Mouse (Mus musculus) midbrain, embryonic 12.5 days (tissue): ENCODE results near the gene Taf8. TPM values are rescaled to one million over a fixed set of nuclear protein-coding genes. Genes with fewer than 3 reads are reported as not detected.

Experiments
- ATAC-seq: fragments of 200-750 bp; cut with Nextera tagmentation; 2 replicates; pipeline ENCODE4 v1.8.0; 2017; ENCODE audit warnings: low read depth, moderate TSS enrichment, moderate library complexity; ENCODE audit not compliant: low FRiP score
- H3K27ac ChIP-seq: fragments of 300-500 bp; sonication (generic); replicated peaks from 2 replicates; pipeline ENCODE4 v1.5.1; 2016; ENCODE audit warnings: mild to moderate bottlenecking
- H3K27me3 ChIP-seq: fragments of 300-500 bp; sonication (generic); 2 replicates; pipeline ENCODE4 v1.6.1; 2016; ENCODE audit warnings: mild to moderate bottlenecking
- H3K36me3 ChIP-seq: fragments of 300-500 bp; sonication (generic); 2 replicates; pipeline ENCODE4 v1.6.1; 2016
- H3K4me1 ChIP-seq: fragments of 300-500 bp; sonication (generic); 2 replicates; pipeline ENCODE4 v1.6.1; 2016
- H3K4me2 ChIP-seq: fragments of 300-500 bp; sonication (generic); replicated peaks from 2 replicates; pipeline ENCODE4 v1.6.1; 2016; ENCODE audit warnings: mild to moderate bottlenecking, moderate library complexity
- H3K4me3 ChIP-seq: fragments of 300-500 bp; sonication (generic); 2 replicates; pipeline ENCODE4 v1.5.1; 2016; ENCODE audit warnings: mild to moderate bottlenecking
- H3K9ac ChIP-seq: fragments of 300-500 bp; sonication (generic); replicated peaks from 2 replicates; pipeline ENCODE4 v1.6.1; 2016; ENCODE audit warnings: mild to moderate bottlenecking, moderate library complexity
- H3K9me3 ChIP-seq: fragments of 300-500 bp; sonication (generic); 2 replicates; pipeline ENCODE4 v1.6.1; 2016; ENCODE audit warnings: mild to moderate bottlenecking
- WGBS: fragments of 180-500 bp; shearing (Covaris S2); methylation state at CpG from one replicate; pipeline ENCODE4 v1.1.7; 2016; 5-methylcytosine and 5-hydroxymethylcytosine counted together
- polyA plus RNA-seq: library from polyadenylated mRNA; unstranded; fragments of >200 nt; fragmentation: Nextera tagmentation; extraction: Ambion mirVana; gene quantifications from 2 replicates; pipeline ENCODE4 v1.2.1, GENCODE M21; 2016

The Taf8 gene
- polyA plus RNA-seq, 1 experiment from 2014 or later = 32.2 TPM

DNA sequence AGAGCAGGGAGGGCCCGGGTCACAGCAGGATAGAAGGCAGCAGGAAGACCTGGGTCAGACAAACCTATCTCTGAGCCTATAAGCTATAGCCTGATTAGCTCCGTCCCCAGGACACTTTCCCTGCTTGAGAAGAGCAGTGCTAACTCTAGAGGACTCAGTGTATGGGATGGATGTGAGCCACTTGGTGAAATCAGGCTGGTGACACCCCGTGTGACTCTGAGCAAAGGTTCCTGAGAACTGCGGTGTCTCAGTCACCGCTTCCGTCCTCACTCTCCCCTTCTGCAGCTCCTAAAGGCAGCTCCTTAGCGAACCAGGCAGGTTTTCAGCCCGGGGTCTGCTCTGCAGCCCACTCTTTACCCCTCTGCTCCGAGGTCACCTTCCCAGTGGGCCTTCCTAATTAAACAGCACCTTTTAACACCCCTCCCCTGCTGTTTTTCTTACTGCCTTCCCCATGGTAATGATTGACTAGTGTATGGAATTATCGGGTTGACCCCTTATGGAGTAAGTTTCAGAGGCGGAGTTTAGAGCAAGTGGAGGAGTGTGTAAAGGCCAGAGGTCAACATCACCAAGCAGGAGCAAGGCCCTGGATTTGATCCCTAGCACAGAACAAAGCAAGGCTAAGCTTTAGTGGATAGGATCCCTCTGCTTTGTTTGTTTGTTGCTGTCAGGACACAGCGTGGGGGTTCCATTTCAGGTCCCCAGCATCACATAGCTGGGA lies 37.7 kb downstream of the Taf8 start:
- ATAC-seq = no peak
- no peak overlapping the region for H3K27ac ChIP-seq
- H3K4me3 ChIP-seq = no peak overlapping the region
- peaks cover 12% of the 10 kb centered on the region; the same call in 1 of the 2 replicates for H3K4me1 ChIP-seq
- no peak overlapping the region for H3K9ac ChIP-seq
- H3K9me3 ChIP-seq = no peaks in the 10 kb centered on the region
- no peaks in the 10 kb centered on the region for H3K36me3 ChIP-seq
- H3K27me3 ChIP-seq = peaks cover 64% of the 10 kb centered on the region
- H3K4me2 ChIP-seq = no peak overlapping the region
- WGBS = 50% methylated on average over 12 of the region's 12 CpGs

DNA sequence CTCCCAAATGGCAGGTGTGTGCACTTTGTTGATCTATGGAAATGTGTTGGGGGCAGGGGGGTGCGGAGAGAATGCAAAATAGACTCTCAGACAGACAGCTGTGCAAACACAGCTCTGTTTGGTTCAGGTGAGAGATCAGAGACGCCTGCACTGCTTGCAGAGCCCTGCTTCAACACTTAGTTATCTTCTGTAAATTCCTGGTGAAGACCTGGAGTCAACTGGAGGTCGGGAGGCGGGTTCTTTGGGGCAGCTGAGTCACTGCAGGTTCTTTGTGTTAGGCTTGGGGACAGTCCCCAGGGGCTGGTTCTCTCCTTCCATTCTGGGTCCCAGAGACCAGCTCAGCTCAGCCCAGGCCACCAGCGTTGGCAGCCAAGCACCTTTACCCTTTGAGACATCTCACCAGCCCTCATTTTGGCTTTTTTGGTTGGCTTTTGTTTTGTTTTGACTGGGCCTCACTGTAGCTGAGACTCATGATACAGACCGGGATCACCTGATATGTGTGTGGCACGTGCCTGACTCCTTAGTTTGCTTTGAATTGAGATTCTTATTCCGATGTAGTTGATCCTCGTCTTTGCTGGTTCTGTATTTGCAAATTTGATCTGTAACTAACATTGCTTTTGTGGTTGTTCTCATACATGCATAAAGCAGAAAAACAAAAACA lies 39.2 kb downstream of the Taf8 start:
- Histone ChIP-seq H3K27me3 (peaks cover 49% of the 10 kb centered on the region), H3K9ac (no peak overlapping the region), H3K4me2 (no peak overlapping the region), H3K4me3 (no peak overlapping the region), H3K4me1 (peaks cover 6% of the 10 kb centered on the region; the same call in 1 of the 2 replicates), H3K27ac (no peak overlapping the region), H3K9me3 (no peaks in the 10 kb centered on the region), H3K36me3 (no peaks in the 10 kb centered on the region)
- WGBS = 57% methylated on average over 9 of the region's 9 CpGs
- no peak for ATAC-seq

DNA sequence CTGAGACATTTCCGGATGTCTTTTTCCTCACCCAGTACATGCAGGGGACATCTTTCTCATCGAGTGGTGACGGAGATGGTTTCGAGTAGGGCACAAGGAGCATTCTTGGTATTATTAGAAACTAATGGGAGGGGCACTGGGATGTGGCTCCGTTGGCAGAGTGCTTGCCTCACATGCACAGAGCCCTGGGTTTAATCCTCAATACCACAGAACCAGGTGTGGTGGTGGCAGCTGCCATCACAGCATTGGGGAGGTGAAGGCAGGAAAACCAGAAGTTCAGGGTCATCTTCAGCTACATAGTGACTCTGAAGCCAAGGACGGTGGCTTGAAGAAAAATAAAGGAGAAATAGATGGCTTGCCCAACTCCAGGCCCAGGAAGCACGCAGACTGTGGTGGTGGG lies 39.9 kb downstream of the Taf8 start:
- ATAC-seq = no peak
- Histone ChIP-seq H3K9me3 (no peaks in the 10 kb centered on the region), H3K4me1 (peaks cover 6% of the 10 kb centered on the region; the same call in 1 of the 2 replicates), H3K27ac (no peak overlapping the region), H3K4me3 (no peak overlapping the region), H3K27me3 (peaks cover 42% of the 10 kb centered on the region), H3K9ac (no peak overlapping the region), H3K36me3 (no peaks in the 10 kb centered on the region), H3K4me2 (no peak overlapping the region)
- WGBS = 82% methylated on average over 7 of the region's 7 CpGs

DNA sequence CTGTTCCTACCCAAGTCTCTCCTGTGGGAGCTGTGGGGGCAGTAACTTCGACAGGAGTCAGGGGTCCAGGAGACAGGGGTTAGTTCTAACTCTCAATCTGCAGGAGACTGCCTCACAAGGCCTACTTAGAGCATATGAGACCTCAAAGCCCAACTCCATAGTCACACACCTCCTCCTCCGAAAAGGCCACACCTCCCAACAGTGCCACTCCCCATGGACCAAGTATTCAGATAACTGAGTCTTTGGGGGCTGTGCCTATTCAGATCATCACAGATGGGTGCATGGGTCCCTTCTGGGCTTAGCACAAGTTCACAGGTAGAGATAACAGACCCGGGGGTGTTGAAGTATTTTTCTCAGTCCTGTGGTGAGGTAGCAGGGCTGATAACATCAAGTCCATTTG lies 40.4 kb downstream of the Taf8 start:
- Histone ChIP-seq H3K4me2 (no peak overlapping the region), H3K27me3 (peaks cover 37% of the 10 kb centered on the region), H3K4me1 (peaks cover 6% of the 10 kb centered on the region; the same call in 1 of the 2 replicates), H3K4me3 (no peak overlapping the region), H3K27ac (no peak overlapping the region), H3K9ac (no peak overlapping the region), H3K9me3 (no peaks in the 10 kb centered on the region), H3K36me3 (no peaks in the 10 kb centered on the region)
- 85% methylated on average over 3 of the region's 3 CpGs for WGBS
- ATAC-seq = no peak

DNA sequence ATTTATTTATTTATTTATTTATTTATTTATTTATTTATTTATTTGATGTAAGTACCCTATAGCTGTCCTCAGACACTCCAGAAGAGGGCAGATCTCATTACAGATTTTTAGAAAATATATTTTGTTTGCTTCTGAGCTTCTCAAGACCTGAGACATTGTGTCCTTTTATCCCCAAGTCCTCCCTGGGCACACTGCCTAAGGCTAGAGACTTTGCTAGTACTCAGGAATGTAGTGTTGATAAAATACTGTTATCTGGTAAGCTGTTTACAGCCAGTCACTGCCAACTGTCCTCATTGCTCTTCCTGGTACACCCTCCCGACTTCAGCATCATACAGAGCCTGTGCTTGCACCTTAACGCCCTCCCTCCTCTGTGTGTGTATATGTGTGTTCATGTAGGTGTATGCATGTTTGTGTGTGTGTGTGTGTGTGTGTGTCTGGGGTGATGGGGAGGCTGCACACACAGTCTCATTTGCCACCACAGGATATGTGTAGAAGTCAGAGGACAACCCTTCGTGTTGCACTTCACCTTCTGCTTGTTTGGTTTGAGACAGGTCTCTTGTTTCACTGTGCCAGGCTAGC lies 42.7 kb downstream of the Taf8 start:
- no peaks in the 10 kb centered on the region for H3K4me1 ChIP-seq
- no peaks in the 10 kb centered on the region for H3K36me3 ChIP-seq
- no peak overlapping the region for H3K27ac ChIP-seq
- H3K4me2 ChIP-seq = no peak overlapping the region
- H3K9ac ChIP-seq = no peak overlapping the region
- no peaks in the 10 kb centered on the region for H3K9me3 ChIP-seq
- H3K27me3 ChIP-seq = peaks cover 14% of the 10 kb centered on the region
- no peak for ATAC-seq
- H3K4me3 ChIP-seq = no peak overlapping the region
- 73% methylated on average over 3 of the region's 3 CpGs for WGBS

DNA sequence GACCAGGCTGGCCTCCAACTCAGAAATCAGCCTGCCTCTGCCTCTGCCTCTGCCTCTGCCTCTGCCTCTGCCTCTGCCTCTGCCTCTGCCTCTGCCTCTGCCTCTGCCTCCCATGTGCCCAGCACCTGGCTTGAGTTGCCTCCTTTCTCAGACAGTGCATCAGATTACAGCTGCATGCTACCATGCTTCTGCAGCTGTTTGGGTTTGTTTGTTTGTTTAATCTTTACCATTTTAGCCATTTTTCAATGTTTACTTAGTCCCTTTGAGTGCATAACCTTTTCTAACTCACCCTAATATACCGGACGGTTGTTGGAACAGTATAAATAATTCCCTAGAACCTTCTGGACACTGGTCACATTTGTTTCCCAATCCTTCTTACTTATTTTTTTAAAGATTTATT lies 43.2 kb downstream of the Taf8 start:
- ATAC-seq = no peak
- 93% methylated on average over 2 of the region's 2 CpGs for WGBS

DNA sequence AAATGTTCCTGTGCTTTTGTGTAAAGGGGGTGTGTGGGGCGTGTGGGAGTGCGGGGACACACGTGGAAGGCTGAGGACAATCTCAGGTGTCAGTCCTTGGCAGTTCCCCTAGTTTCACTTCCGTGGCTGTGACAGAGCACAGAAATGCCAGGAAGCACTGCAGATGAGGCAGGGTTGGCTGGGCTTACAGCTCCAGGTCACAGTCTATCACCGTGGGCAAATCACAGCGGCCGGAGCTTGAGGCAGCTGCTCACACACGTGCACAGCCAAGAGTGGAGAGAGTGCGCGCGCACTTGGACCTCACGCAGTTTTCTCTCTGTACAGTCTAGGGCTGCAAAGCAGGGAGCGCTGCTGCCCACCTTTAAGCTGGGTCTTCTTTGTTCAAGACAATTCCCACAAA lies 43.8 kb downstream of the Taf8 start:
- 83% methylated on average over 13 of the region's 13 CpGs for WGBS
- Histone ChIP-seq H3K27me3 (peaks cover 5% of the 10 kb centered on the region), H3K9me3 (no peaks in the 10 kb centered on the region), H3K4me2 (no peak overlapping the region), H3K36me3 (no peaks in the 10 kb centered on the region), H3K4me3 (no peak overlapping the region), H3K9ac (no peak overlapping the region), H3K27ac (no peak overlapping the region), H3K4me1 (no peaks in the 10 kb centered on the region)
- no peak for ATAC-seq

More for the DNA sequence above, 43.2 kb downstream of the Taf8 start:
- H3K36me3 ChIP-seq = no peaks in the 10 kb centered on the region
- no peak overlapping the region for H3K9ac ChIP-seq
- H3K27ac ChIP-seq = no peak overlapping the region
- no peak overlapping the region for H3K4me2 ChIP-seq
- no peaks in the 10 kb centered on the region for H3K4me1 ChIP-seq
- H3K27me3 ChIP-seq = peaks cover 10% of the 10 kb centered on the region
- H3K4me3 ChIP-seq = no peak overlapping the region
- no peaks in the 10 kb centered on the region for H3K9me3 ChIP-seq

DNA sequence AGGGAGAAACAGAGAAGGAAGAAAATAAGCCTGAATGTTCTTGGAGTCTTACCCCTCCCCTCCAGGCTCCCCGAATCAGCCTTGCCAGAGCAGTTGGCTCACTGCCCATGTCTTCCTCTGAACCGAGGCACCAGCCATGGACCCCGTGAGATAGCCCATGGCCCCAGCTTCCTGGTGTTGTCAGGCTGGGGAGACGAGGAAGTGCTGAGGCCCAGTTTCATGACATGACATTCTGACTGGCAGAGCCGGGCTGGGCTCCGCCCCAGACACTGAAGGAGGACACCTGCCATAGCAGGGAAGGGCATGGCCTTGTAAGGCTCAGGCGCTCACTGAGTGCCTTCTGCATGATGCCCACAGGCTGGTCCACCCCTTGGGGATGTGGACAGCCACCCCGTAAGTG lies 47.4 kb downstream of the Taf8 start:
- Histone ChIP-seq H3K36me3 (no peaks in the 10 kb centered on the region), H3K27ac (no peak overlapping the region), H3K4me3 (no peak overlapping the region), H3K9ac (no peak overlapping the region), H3K4me2 (no peak overlapping the region), H3K4me1 (no peaks in the 10 kb centered on the region), H3K9me3 (no peaks in the 10 kb centered on the region), H3K27me3 (no peaks in the 10 kb centered on the region)
- 76% methylated on average over 8 of the region's 8 CpGs for whole genome bisulfite sequencing
- ATAC-seq = no peak

DNA sequence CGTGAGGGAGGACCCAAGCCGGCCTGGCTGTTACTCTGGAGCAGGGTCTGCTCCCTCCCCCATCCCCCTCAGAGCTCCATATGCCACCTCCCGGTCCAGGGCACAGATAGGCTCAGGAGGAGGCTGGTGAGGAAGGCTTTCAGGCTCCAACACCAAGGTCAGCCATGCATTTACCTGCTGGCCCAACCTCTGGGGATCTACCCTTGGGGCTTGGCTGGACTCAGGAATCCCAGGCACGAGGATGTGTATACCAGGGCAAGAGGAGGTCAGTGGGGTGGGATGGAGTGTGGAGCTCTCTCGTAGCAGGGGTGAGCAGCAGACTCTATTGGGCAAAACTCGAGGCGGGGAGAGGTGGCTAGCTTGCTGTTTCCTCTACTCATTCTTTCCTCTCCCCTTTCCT lies 49.2 kb downstream of the Taf8 start:
- WGBS = 57% methylated on average over 7 of the region's 7 CpGs
- H3K4me2 ChIP-seq = no peak overlapping the region
- no peaks in the 10 kb centered on the region for H3K4me1 ChIP-seq
- no peak overlapping the region for H3K27ac ChIP-seq
- H3K27me3 ChIP-seq = no peaks in the 10 kb centered on the region
- H3K9ac ChIP-seq = no peak overlapping the region
- no peaks in the 10 kb centered on the region for H3K9me3 ChIP-seq
- no peak for ATAC-seq
- no peak overlapping the region for H3K4me3 ChIP-seq
- H3K36me3 ChIP-seq = no peaks in the 10 kb centered on the region

DNA sequence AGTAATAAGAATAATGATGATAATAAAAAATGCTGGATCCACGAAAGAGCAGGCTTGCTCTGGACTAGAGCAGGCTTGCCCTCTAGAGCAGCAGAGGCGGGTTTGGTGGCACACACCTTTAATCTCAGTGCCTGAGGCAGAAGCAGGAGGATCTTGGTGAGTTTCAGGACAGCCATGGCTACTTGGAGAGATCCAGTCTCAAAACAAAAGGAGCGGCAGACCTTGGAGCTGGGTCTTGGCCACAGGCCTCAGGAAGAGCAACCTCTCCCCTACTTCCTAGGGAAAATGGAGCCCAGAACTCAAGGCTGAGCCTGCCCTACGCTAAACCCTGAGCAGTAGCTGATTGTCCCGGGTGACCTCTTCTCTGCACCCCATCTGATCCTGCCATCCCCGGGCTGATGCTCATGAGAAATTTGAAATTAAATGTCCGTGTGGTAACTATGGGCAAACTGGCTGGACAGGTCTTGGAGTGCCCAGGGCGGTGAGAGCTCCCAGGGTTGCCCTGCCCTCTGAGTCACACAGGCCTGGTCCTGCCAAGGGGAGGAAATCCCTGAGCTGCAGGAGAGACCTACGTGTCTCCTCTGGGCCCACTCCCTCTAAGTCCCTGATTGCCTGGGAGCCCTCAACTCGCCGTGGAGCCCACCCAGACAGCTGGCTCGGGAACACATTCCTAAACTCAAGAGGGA lies 51.1 kb downstream of the Taf8 start:
- H3K27me3 ChIP-seq = no peaks in the 10 kb centered on the region
- WGBS = 77% methylated on average over 12 of the region's 12 CpGs
- ATAC-seq = no peak
- H3K4me3 ChIP-seq = no peak overlapping the region
- no peaks in the 10 kb centered on the region for H3K36me3 ChIP-seq
- no peak overlapping the region for H3K4me2 ChIP-seq
- no peaks in the 10 kb centered on the region for H3K4me1 ChIP-seq
- no peaks in the 10 kb centered on the region for H3K9me3 ChIP-seq
- no peak overlapping the region for H3K9ac ChIP-seq
- no peak overlapping the region for H3K27ac ChIP-seq

DNA sequence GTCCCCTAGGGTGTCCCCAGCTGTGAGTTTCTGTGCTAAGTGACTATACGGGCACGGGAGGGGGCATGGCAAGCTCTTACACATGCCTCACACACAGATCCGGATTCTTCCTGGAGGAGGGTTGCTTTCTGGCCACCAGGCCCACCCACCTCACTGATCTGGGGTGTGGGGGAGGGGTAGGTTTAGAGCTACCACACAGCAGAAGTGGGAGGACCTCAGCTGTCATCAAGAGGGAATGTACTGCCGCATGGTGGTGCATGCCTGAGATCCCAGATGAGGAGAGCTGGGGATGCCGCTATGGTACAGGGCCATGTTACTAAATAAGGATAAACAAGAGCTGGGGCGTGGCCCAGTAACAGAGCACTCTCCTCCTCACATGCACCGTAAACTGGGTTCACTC lies 51.9 kb downstream of the Taf8 start:
- no peak for ATAC-seq
- H3K4me3 ChIP-seq = no peak overlapping the region
- no peaks in the 10 kb centered on the region for H3K36me3 ChIP-seq
- H3K4me2 ChIP-seq = no peak overlapping the region
- no peaks in the 10 kb centered on the region for H3K9me3 ChIP-seq
- H3K9ac ChIP-seq = no peak overlapping the region
- WGBS = 41% methylated on average over 7 of the region's 7 CpGs
- H3K27me3 ChIP-seq = no peaks in the 10 kb centered on the region
- H3K27ac ChIP-seq = no peak overlapping the region
- no peaks in the 10 kb centered on the region for H3K4me1 ChIP-seq

DNA sequence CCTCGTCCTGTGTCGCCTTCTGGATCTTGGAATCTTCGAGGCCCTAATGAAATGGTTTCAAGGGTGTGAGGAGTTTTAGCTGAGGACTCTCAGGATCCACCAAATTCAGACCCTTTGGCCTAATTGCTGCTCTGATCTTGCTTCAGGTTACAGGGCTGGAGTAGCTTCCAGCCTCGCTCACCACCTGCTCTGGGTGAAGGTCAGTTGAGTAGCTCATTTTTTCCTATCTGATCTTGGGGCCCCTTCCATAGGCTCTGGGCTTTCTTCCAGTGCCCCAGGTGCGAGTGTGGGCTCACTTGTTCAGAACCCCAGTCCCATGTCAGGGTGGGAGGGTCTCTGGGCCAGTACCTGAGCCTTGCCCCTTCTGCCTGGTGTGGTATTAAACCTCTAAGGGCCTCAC lies 52.7 kb downstream of the Taf8 start:
- H3K9me3 ChIP-seq = no peaks in the 10 kb centered on the region
- H3K4me1 ChIP-seq = no peaks in the 10 kb centered on the region
- H3K27ac ChIP-seq = no peak overlapping the region
- no peak overlapping the region for H3K9ac ChIP-seq
- no peaks in the 10 kb centered on the region for H3K36me3 ChIP-seq
- WGBS = 73% methylated on average over 5 of the region's 5 CpGs
- no peak for ATAC-seq
- H3K27me3 ChIP-seq = no peaks in the 10 kb centered on the region
- no peak overlapping the region for H3K4me2 ChIP-seq
- no peak overlapping the region for H3K4me3 ChIP-seq
